In genomic region chr6:82091773-82092172, GRCm38 (mm10) we compare ENCODE assay signal across 8 mouse cellular contexts. TPM values are rescaled to one million over a fixed set of nuclear protein-coding genes. Genes with fewer than 3 reads are reported as not detected.
DNase-seq lines count a peak whose midpoint lies in the region; ATAC-seq and TF ChIP-seq lines count a peak whose summit lies in the region.

No protein-coding gene starts in this region.

- H3K36me3 ChIP-seq in hindbrain, embryonic 11.5 days (ENCODE audit: control insufficient read depth, insufficient read depth, low read length), result no peaks in the 10 kb centered on the region
- H3K36me3 ChIP-seq in midbrain, embryonic 11.5 days (ENCODE audit: control insufficient read depth, insufficient read depth, low read length), result no peaks in the 10 kb centered on the region
- H3K36me3 ChIP-seq in lung, postnatal 0 days (ENCODE audit: insufficient read depth, low read length), result no peaks in the 10 kb centered on the region; the same call in 1 of the 2 replicates

- peak overlapping the region; percentile 6 for H3K4me3 ChIP-seq in brown adipose tissue, adult 24 weeks (ENCODE audit: insufficient read depth, low read depth, low read length)
- H3K4me3 ChIP-seq in hindbrain, embryonic 11.5 days (ENCODE audit: low read depth, low read length), result peak overlapping the region; percentile 33
- peak overlapping the region; percentile 19 for H3K4me3 ChIP-seq in midbrain, embryonic 11.5 days (ENCODE audit: low read depth, low read length)
- no peak overlapping the region for H3K4me3 ChIP-seq in lung, postnatal 0 days (ENCODE audit: low read depth, low read length)

- TF ChIP-seq CTCF in lung, postnatal 0 days (IDR thresholded peaks at IDR 0.05), result no peak

- TF ChIP-seq EP300 in lung, postnatal 0 days (IDR thresholded peaks at IDR 0.05), result no peak

- H3K27me3 ChIP-seq in hindbrain, embryonic 11.5 days (ENCODE audit: control insufficient read depth, insufficient read depth, low read length), result peaks cover 5% of the 10 kb centered on the region; the same call in 1 of the 2 replicates
- peaks cover 5% of the 10 kb centered on the region; the same call in 1 of the 2 replicates for H3K27me3 ChIP-seq in midbrain, embryonic 11.5 days (ENCODE audit: control insufficient read depth, insufficient read depth, low read length)
- H3K27me3 ChIP-seq in lung, postnatal 0 days (replicated peaks; ENCODE audit: insufficient read depth, low read length), result no peaks in the 10 kb centered on the region

- intact Hi-C loops in left cerebral cortex, postnatal 36 days (cut with DNase I), result no loop called here

- no peaks in the 10 kb centered on the region for H3K9me3 ChIP-seq in hindbrain, embryonic 11.5 days (ENCODE audit: control insufficient read depth, low read length)
- no peaks in the 10 kb centered on the region for H3K9me3 ChIP-seq in midbrain, embryonic 11.5 days (ENCODE audit: control insufficient read depth, low read length)
- no peaks in the 10 kb centered on the region for H3K9me3 ChIP-seq in lung, postnatal 0 days (ENCODE audit: low read length)

- 1% methylated on average over 28 of the region's 28 CpGs for WGBS in hindbrain, embryonic 11.5 days
- under 1% methylated on average over 28 of the region's 28 CpGs for WGBS in midbrain, embryonic 11.5 days
- whole genome bisulfite sequencing in lung, postnatal 0 days, result 28% methylated on average over 28 of the region's 28 CpGs

- ATAC-seq in hindbrain, embryonic 11.5 days (ENCODE audit: low FRiP score), result peak; percentile 59
- ATAC-seq in midbrain, embryonic 11.5 days (ENCODE audit: low FRiP score), result peak; percentile 63
- no peak for ATAC-seq in granulocyte monocyte progenitor cell, adult 5-6 weeks (replicated peaks; ENCODE audit: poor library complexity, severe bottlenecking)
- no peak for ATAC-seq in lung, postnatal 0 days

- peak overlapping the region; percentile 53 for H3K4me2 ChIP-seq in hindbrain, embryonic 11.5 days (replicated peaks; ENCODE audit: low read depth, low read length)
- peak overlapping the region; percentile 44 for H3K4me2 ChIP-seq in midbrain, embryonic 11.5 days
- no peak overlapping the region for H3K4me2 ChIP-seq in lung, postnatal 0 days (replicated peaks; ENCODE audit: low read depth, low read length)

- H3K27ac ChIP-seq in brown adipose tissue, adult 24 weeks (replicated peaks; ENCODE audit: low read depth, low read length), result peak overlapping the region; percentile 39
- no peak overlapping the region for H3K27ac ChIP-seq in hindbrain, embryonic 11.5 days (ENCODE audit: low read depth, low read length)
- H3K27ac ChIP-seq in midbrain, embryonic 11.5 days (ENCODE audit: low read depth, low read length), result no peak overlapping the region
- H3K27ac ChIP-seq in lung, postnatal 0 days (ENCODE audit: low read length), result no peak overlapping the region

- H3K4me1 ChIP-seq in brown adipose tissue, adult 24 weeks (ENCODE audit: control insufficient read depth, insufficient read depth, insufficient read length, low read length), result peaks cover 10% of the 10 kb centered on the region
- H3K4me1 ChIP-seq in hindbrain, embryonic 11.5 days (replicated peaks; ENCODE audit: control insufficient read depth, insufficient read depth, low read length), result peaks cover 4% of the 10 kb centered on the region
- 0 out of 2 replicates have a peak, but pooled peaks cover 3% of the 10 kb centered on the region for H3K4me1 ChIP-seq in midbrain, embryonic 11.5 days (ENCODE audit: control insufficient read depth, insufficient read depth, low read length)
- H3K4me1 ChIP-seq in lung, postnatal 0 days (ENCODE audit: insufficient read depth, low read depth, low read length), result no peaks in the 10 kb centered on the region

- peak; percentile 9 to 15 for DNase-seq in left cerebral cortex, postnatal 36 days (ENCODE audit: low spot score in 2 of 2)
- no peak for DNase-seq in left cerebral cortex, adult 11 months (ENCODE audit: low spot score)
- DNase-seq in hindbrain, embryonic 11.5 days (ENCODE audit: low spot score), result peak; percentile 58
- DNase-seq in midbrain, embryonic 11.5 days (ENCODE audit: low spot score, missing footprints), result peak; percentile 94
- DNase-seq in urinary bladder, postnatal 36 days (ENCODE audit: low spot score in 2 of 2), result no peak
- DNase-seq in lung, postnatal 0 days (ENCODE audit: low spot score), result no peak

- peak overlapping the region; percentile 12 for H3K9ac ChIP-seq in hindbrain, embryonic 11.5 days (ENCODE audit: low read depth, low read length)
- H3K9ac ChIP-seq in midbrain, embryonic 11.5 days (ENCODE audit: low read length), result peak overlapping the region; percentile 13
- no peak overlapping the region for H3K9ac ChIP-seq in lung, postnatal 0 days (replicated peaks; ENCODE audit: low read depth)

RNA-seq across cellular contexts. Expression of gene Eva1a, which starts 50.9 kb away (rescaled TPM):
- total RNA-seq in left cerebral cortex, postnatal 36 days (2021), result 10 to 100 TPM; 11.3 to 15.2 TPM
- polyA plus RNA-seq in brown adipose tissue, adult 24 weeks (2012; ENCODE audit: insufficient read depth, insufficient read length, missing spikeins), result 0.83 and 2.1 TPM in 2 replicates
- polyA plus RNA-seq in hindbrain, embryonic 11.5 days (2014; fragmentation: Nextera tagmentation; extraction: Ambion mirVana), result 3.8 and 4.7 TPM in 2 replicates
- polyA plus RNA-seq in midbrain, embryonic 11.5 days (2014; fragmentation: Nextera tagmentation; extraction: Ambion mirVana), result 2.4 and 2.7 TPM in 2 replicates
- total RNA-seq in granulocyte monocyte progenitor cell, adult 5-6 weeks (2014; fragmentation: Nextera tagmentation), result not detected in 2 replicates
- not detected in 2 replicates for total RNA-seq in granulocyte monocyte progenitor cell, adult 5-6 weeks (2017)
- 29.5 and 32.0 TPM in 2 replicates for polyA plus RNA-seq in lung, postnatal 0 days (2015; fragmentation: Nextera tagmentation; extraction: Ambion mirVana)

Comparison
In these comparisons a context has a peak if more than half of its experiments do, and no peak if none do; other contexts are left out.
1. DNase-seq: peak in left cerebral cortex, postnatal 36 days (2 of 2), hindbrain, embryonic 11.5 days (single experiment) and midbrain, embryonic 11.5 days (single experiment); none in left cerebral cortex, adult 11 months (single experiment), urinary bladder, postnatal 36 days (0 of 2) and lung, postnatal 0 days (single experiment).
2. ATAC-seq: peak in hindbrain, embryonic 11.5 days (single experiment) and midbrain, embryonic 11.5 days (single experiment); none in granulocyte monocyte progenitor cell, adult 5-6 weeks (single experiment) and lung, postnatal 0 days (single experiment).